Mouse (Mus musculus): ENCODE results near the gene Itga8.

DNA sequence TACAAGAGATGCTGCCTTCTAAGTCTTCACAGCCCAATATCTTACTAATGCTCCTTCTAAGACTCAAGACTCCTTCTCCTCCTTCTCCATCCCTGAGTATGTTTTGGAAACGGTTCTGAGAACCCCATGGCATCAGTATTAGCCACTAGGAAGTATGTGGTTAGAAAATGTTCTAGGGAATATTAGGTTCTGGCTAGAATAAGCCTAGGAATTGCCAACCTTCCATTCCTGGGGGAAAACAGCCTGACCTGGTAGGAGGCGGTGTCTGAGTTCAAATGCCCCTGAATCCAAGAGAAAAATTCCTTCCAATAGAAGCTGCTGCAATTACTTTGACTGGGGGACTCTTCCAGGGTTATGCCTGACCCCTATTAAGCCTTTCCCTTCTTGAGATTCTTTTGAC, 24.1 kb upstream of the Itga8 start:
- TF ChIP-seq POLR2A (IDR thresholded peaks at IDR 0.05; ENCODE audit: borderline replicate concordance, insufficient read depth, low read length) (no peak), CTCF (IDR thresholded peaks at IDR 0.05; ENCODE audit: borderline replicate concordance, insufficient read depth, low read depth, low read length) (no peak)

Measured in cerebellum, adult 2 months (tissue).